Mouse (Mus musculus) cerebral cortex, adult 2 months (tissue): ENCODE data around the gene Gfra1.

ENCODE experiments used
- WGBS: fragments of 180-500 bp; shearing (Covaris S2); methylation state at CpG from one replicate; pipeline ENCODE4 v1.1.7; 2018; 5-methylcytosine and 5-hydroxymethylcytosine counted together

The Gfra1 gene

DNA sequence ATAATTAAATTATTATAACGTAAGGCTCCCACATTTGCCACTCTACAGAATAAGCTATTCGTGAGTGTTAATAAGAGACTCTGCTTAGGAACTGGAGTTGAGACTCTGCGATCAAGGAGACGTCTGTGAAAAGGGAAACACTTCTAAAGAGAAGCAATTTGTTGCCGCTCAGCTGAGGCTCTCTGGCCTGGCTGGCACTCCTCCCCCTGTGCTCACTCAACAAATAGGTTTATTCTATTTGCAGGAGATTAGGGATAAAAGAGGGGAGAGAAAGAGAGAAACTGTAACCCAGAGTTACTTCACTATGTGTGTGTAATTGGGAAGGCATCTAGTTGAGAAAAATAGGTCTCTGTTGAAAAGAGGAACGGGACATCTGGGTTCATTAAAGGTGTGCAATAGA, 204.6 kb downstream of the Gfra1 start:
- WGBS, result 71% methylated on average over 6 of the region's 6 CpGs

- 55% methylated on average over 8 of the region's 8 CpGs for WGBS
These were observed 205.5 kb downstream of the Gfra1 start for GRCm38 (mm10) chr19:58250237-58250636.

DNA sequence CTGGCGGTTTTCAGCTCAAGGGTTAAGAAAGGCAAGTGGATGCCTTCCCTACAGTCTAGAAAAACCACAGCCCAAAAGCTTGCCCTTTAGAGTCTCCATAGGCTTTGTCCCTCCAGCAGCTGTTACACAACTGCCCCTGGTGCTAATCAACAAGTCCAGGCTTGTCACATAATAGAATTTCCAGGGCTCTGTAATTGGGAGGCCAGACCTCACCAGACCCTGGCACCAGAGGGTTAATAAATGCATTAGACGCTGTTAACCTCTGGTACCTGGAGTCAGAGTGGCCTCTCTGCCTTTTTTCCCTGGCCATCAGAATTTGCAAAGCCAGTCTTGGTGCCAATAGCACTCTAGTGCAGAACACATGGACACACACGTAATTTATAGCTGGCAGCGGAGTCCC, 211.6 kb downstream of the Gfra1 start:
- 77% methylated on average over 4 of the region's 4 CpGs for WGBS

GRCm38 (mm10) chr19:58243604-58244003, 212.1 kb downstream of the Gfra1 start:
- WGBS, result 78% methylated on average over 1 of the region's 1 CpGs

GRCm38 (mm10) chr19:58238325-58238724, 217.4 kb downstream of the Gfra1 start:
- 81% methylated on average over 8 of the region's 8 CpGs for WGBS

GRCm38 (mm10) chr19:58227725-58228124, 228.0 kb downstream of the Gfra1 start:
- WGBS, result 61% methylated on average over 9 of the region's 9 CpGs

- 47% methylated on average over 3 of the region's 3 CpGs for WGBS
These were observed 228.8 kb downstream of the Gfra1 start for GRCm38 (mm10) chr19:58226882-58227281.

GRCm38 (mm10) chr19:58220061-58220831, 235.5 kb downstream of the Gfra1 start:
- WGBS, result 57% methylated on average over 25 of the region's 25 CpGs

DNA sequence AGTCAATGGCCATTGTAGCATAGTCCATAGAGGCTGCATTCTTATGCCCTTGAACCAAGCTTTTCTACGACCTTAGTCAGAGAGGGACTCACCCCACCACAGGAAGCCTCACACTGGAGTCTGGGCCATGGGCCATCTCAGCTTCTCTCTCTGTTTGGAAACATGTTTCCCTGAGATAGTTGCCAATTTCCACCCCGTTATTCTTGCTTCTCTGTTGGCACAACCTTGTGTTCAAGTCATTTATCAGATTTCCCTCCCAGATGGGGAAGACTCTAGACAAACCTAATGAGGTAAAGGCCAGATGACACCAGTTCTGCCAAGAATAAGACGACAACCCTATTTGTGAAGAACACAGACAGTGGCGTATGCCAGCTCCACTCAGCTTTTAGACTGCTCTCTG, 238.1 kb downstream of the Gfra1 start:
- 66% methylated on average over 4 of the region's 4 CpGs for WGBS

DNA sequence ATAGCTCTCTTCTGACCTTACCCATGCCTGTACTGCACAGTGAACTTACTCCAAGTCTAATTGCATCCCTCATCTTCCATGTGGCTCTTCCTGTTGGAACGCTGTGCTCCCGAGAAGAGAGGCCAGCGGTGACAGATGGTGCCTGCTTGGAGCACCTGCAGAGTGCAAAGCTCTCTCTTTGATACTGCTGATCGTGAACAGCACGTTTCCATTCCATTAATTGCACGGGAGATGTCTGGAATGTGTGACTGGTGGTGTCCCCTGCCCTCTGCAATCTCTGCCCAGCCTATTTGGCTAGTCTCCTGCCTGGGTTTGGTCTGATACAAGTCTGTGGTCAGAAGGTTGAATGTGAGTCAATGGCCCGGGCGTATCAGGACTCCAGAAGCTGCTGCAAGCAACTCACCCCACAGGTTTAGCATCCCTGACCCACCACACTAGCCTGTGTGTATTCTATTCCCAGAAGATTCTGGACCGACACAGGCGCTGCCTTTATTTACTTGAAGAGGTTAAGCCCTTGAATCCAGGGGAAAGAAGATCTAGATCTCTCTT, 249.1 kb downstream of the Gfra1 start:
- WGBS, result 84% methylated on average over 10 of the region's 10 CpGs

- WGBS, result 98% methylated on average over 7 of the region's 7 CpGs
These were observed 250.2 kb downstream of the Gfra1 start for GRCm38 (mm10) chr19:58205470-58205869.

- 89% methylated on average over 5 of the region's 5 CpGs for WGBS
These were observed 253.1 kb downstream of the Gfra1 start for GRCm38 (mm10) chr19:58202627-58203026.

DNA sequence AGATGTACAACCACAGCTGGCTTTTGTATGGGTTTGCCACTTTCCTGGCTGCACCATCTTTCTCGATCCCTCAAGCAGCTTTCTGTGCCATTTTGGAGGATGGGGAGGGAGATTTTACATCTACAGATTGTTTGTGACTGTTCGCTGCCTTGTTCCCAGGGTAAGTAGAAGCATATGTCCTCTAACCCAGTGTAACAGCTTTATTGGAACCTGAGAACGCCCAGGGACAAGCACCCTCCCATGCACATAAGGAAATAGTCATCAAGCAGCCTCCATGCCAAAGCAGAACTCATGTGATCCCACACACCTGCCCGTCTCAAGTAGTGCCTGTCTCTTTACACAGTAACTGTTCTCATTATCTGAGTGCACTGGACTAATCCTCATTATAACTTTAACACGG, 256.0 kb downstream of the Gfra1 start:
- 78% methylated on average over 5 of the region's 5 CpGs for WGBS

- WGBS, result 74% methylated on average over 7 of the region's 7 CpGs
These were observed 261.8 kb downstream of the Gfra1 start for GRCm38 (mm10) chr19:58193733-58194456.

DNA sequence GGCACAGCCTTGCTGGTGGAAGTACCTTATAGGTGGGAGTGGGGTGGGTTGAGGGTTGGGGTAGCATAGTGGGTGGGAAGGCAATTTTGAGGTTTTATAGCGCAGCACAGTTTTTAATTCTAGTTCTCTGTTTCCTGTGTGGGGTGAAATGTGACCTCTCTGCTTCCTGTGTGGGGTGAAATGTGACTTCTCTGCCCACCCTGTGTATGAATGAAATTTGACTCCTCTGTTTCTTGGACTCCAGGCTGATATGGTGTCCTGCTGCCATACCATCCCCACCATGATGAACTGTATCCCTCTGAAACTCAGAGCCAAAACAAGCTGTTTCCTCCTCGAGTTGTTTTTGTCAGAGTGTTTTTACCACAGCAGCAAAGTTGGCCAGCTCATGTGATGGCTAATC, 264.8 kb downstream of the Gfra1 start:
- WGBS, result 88% methylated on average over 2 of the region's 2 CpGs

- 68% methylated on average over 4 of the region's 4 CpGs for WGBS
These were observed 269.2 kb downstream of the Gfra1 start for GRCm38 (mm10) chr19:58186558-58186957.
